Mouse (Mus musculus) 3134 (cell line): ENCODE data around the gene Bglap3.

ENCODE experiments used
- DNase-seq: peaks from one replicate; pipeline ENCODE4 v3.0.0-alpha.2; 2011; ENCODE audit warnings: low spot score; ENCODE audit not compliant: insufficient read length; ENCODE audit errors: extremely low read depth

The Bglap3 gene

DNA sequence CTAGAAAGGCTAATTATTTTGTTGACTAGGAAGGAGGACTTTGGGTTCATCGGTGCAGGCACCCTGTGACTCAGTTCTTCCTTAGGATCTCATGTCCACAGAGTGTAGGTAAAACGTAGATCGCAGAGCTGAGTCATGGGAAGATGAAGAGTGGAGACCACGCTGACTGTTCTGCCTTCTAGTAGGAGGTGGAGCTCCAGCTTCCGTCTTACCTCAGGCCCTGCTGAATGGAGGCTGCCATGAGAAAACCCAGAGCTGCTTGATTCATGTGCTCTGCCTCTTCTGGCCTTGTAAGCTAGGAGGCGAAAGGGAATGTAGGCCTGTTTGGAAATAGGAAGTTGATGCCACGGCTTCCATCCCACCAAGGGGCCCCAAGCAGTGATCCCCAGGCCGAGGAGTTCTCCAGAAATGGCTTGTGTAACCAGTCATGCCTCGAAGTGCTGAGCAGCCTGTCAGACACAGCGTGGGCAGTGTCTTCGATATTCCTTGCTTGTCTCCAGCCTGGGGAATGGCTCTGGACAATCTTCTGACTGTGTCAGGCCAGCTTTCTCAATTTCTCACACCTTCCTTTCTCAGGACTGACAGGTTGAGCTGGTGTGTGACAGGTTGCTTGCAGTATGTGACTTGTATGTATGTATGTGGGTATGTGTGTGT is 35.0 kb downstream of the Bglap3 start:
- DNase-seq: no peak

- peak; percentile 97 for DNase-seq
Measured at GRCm38 (mm10) chr3:88336058-88337013, 36.2 kb downstream of the Bglap3 start, which contains the start of the genes Tmem79 and Smg5. Gene Tmem79, minus strand, starts transcription at chr3:88336148. Gene Smg5, plus strand, starts transcription at chr3:88336260.

DNA sequence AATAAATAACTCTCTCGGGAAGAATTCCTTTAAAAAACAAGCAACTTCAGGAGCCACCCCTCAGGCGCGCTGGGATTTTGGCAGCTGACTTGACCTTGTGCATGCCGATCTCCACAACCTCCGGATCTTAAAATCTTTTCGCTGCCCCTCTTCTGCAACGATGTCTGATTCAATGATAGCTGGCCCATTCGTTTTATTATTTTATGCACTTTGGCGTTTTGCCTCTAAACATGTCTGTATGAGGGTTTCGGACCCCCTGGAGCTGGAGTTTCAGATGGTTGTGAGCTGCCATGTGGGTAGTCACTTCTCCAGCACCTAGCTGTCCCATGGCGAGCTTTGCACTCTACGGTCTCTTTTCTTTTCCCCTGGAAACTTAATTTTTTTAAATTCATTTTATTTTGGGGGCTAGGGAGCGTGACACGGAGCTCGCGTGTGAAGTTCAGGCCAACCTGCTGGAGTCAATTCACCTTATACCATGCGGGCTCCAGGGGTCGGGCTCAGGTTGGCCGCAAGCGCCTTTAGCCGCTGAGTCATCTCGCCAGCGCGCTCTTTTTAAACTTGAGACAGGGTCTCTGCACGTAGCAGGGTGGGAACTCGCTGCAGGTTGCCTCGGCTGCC is 37.0 kb downstream of the Bglap3 start:
- DNase-seq: no peak

DNA sequence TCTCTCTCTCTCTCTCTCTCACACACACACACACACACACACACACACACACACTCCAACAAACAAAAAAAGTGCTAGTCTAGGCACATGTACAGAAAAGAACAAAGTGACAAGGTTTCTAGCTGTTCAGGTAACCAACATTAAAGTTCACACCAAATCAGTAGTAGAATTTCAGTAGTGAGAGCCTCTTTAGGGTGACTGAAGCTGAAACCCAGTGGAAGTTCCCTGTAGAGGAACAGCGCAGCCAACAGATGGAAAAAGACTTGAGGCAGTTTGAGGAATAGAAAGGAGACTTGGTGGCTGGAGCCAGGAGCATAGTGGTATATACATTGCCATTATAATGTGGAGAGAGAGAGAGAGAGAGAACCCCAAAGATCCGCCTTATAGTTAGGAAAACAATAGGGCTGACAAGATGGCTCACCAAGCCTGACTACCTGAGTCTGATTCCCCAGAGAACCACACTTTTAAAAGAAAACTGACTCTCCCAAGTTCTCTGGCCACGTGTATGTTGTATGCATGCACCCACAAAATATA is 37.6 kb downstream of the Bglap3 start:
- DNase-seq: no peak

GRCm38 (mm10) chr3:88334029-88334658 is 38.4 kb downstream of the Bglap3 start:
- no peak for DNase-seq

GRCm38 (mm10) chr3:88331282-88331681 is 41.3 kb downstream of the Bglap3 start:
- no peak for DNase-seq

- DNase-seq: no peak
Measured at GRCm38 (mm10) chr3:88328956-88329355, 43.6 kb downstream of the Bglap3 start.

- peak; percentile 43 for DNase-seq
Measured at GRCm38 (mm10) chr3:88324951-88325405, 47.6 kb downstream of the Bglap3 start, which contains the start of gene Glmp. Gene Glmp, plus strand, starts transcription at chr3:88325023.
